Mouse (Mus musculus) cerebellum, adult (tissue): ENCODE results near the gene Mif4gd.

Source experiments
- ATAC-seq: cut with Nextera tagmentation; 2 replicates; pipeline ENCODE4 v1.9.2; 2017; ENCODE audit warnings: mild to moderate bottlenecking, moderate library complexity, mixed read lengths; ENCODE audit not compliant: insufficient number of reproducible peaks, low FRiP score, low TSS enrichment

The Mif4gd gene

GRCm38 (mm10) chr11:115614346-115615107 is 1.8 kb upstream of the Mif4gd start:
- no peak for ATAC-seq

- ATAC-seq, result peak; percentile 7; the same call in 1 of the 2 replicates
These were observed 573 bp upstream of the Mif4gd start for GRCm38 (mm10) chr11:115613138-115613945.

GRCm38 (mm10) chr11:115612059-115612409 is 735 bp downstream of the Mif4gd start:
- no peak; the same call in 1 of the 2 replicates for ATAC-seq

- no peak for ATAC-seq
These were observed 1.6 kb downstream of the Mif4gd start for GRCm38 (mm10) chr11:115611173-115611572.

GRCm38 (mm10) chr11:115609576-115609975 is 3.2 kb downstream of the Mif4gd start:
- ATAC-seq, result no peak

- no peak for ATAC-seq
These were observed 4.1 kb downstream of the Mif4gd start for GRCm38 (mm10) chr11:115608421-115609399.

- no peak for ATAC-seq
These were observed 6.0 kb downstream of the Mif4gd start for GRCm38 (mm10) chr11:115606733-115607132.

GRCm38 (mm10) chr11:115604304-115604696 is 8.5 kb downstream of the Mif4gd start:
- ATAC-seq, result peak; percentile 3; the same call in 1 of the 2 replicates

GRCm38 (mm10) chr11:115603476-115604303 is 9.1 kb downstream of the Mif4gd start, which contains the start of the genes Mrps7 and Gga3:
Gene Mrps7 (plus strand): TSS chr11:115603925.
Gene Gga3 (minus strand): TSS chr11:115604051.
- ATAC-seq, result peak; percentile 84

- ATAC-seq, result no peak
These were observed 9.7 kb downstream of the Mif4gd start for GRCm38 (mm10) chr11:115603128-115603475.

GRCm38 (mm10) chr11:115601174-115601573 is 11.6 kb downstream of the Mif4gd start:
- ATAC-seq, result no peak

- no peak for ATAC-seq
These were observed 12.0 kb downstream of the Mif4gd start for GRCm38 (mm10) chr11:115600743-115601142.

GRCm38 (mm10) chr11:115599722-115600121 is 13.0 kb downstream of the Mif4gd start:
- ATAC-seq, result no peak

- no peak for ATAC-seq
These were observed 14.5 kb downstream of the Mif4gd start for GRCm38 (mm10) chr11:115598309-115598708.

- ATAC-seq, result no peak
These were observed 17.6 kb downstream of the Mif4gd start for GRCm38 (mm10) chr11:115595209-115595608.

- ATAC-seq, result no peak
These were observed 22.2 kb downstream of the Mif4gd start for GRCm38 (mm10) chr11:115590526-115591075.

- no peak for ATAC-seq
These were observed 24.8 kb downstream of the Mif4gd start for GRCm38 (mm10) chr11:115587984-115588383.

GRCm38 (mm10) chr11:115586403-115586802 is 26.4 kb downstream of the Mif4gd start:
- no peak for ATAC-seq

- no peak for ATAC-seq
These were observed 27.1 kb downstream of the Mif4gd start for GRCm38 (mm10) chr11:115585573-115586100.
